Mouse (Mus musculus): ENCODE measurements at regions not wholly inside any gene's neighbourhood (a gene's known extent, or its start where the extent isn't known, plus 50 kb on each side); places are given as distances from the start of the nearest gene placed in this dataset.

- DNase-seq = no peak
Observed at GRCm38 (mm10) chr6:17157270-17157669, 92.3 kb downstream of the Tes start.

- peak; percentile 31 for DNase-seq
Observed at GRCm38 (mm10) chr6:17169971-17170781, 105.2 kb downstream of the Tes start.

- DNase-seq = no peak
Observed at GRCm38 (mm10) chr6:17170782-17171272, 105.9 kb downstream of the Tes start.

GRCm38 (mm10) chr6:17171273-17172011, 106.5 kb downstream of the Tes start:
- DNase-seq = peak; percentile 39

GRCm38 (mm10) chr6:17172050-17172449, 107.1 kb downstream of the Tes start:
- peak; percentile 12 for DNase-seq

GRCm38 (mm10) chr6:17177153-17177552, 103.8 kb upstream of the Cav2 start:
- DNase-seq = peak; percentile 48

GRCm38 (mm10) chr6:17179476-17179875, 101.5 kb upstream of the Cav2 start:
- no peak for DNase-seq

- no peak for DNase-seq
Observed at GRCm38 (mm10) chr6:17186604-17187003, 94.4 kb upstream of the Cav2 start.

- DNase-seq = peak; percentile 69
Observed at GRCm38 (mm10) chr6:17187106-17187505, 93.9 kb upstream of the Cav2 start.

- DNase-seq = no peak
Observed at GRCm38 (mm10) chr6:17195538-17195937, 85.4 kb upstream of the Cav2 start.

- DNase-seq = peak; percentile 61
Observed at GRCm38 (mm10) chr6:17197728-17198397, 83.1 kb upstream of the Cav2 start.

GRCm38 (mm10) chr6:17198876-17199275, 82.1 kb upstream of the Cav2 start:
- no peak for DNase-seq

GRCm38 (mm10) chr6:17201916-17202636, 78.9 kb upstream of the Cav2 start:
- no peak for DNase-seq

GRCm38 (mm10) chr6:17203302-17203701, 77.7 kb upstream of the Cav2 start:
- DNase-seq = no peak

GRCm38 (mm10) chr6:17203900-17204686, 76.9 kb upstream of the Cav2 start:
- DNase-seq = no peak

GRCm38 (mm10) chr6:17206932-17207331, 74.1 kb upstream of the Cav2 start:
- DNase-seq = no peak

- DNase-seq = no peak
Observed at GRCm38 (mm10) chr6:17209792-17210191, 71.2 kb upstream of the Cav2 start.

- DNase-seq = no peak
Observed at GRCm38 (mm10) chr6:17211346-17211745, 69.6 kb upstream of the Cav2 start.

GRCm38 (mm10) chr6:17214774-17215173, 66.2 kb upstream of the Cav2 start:
- DNase-seq = no peak

- no peak for DNase-seq
Observed at GRCm38 (mm10) chr6:17216442-17216841, 64.5 kb upstream of the Cav2 start.

- no peak for DNase-seq
Observed at GRCm38 (mm10) chr6:17223744-17224143, 57.2 kb upstream of the Cav2 start.

GRCm38 (mm10) chr6:17224852-17225251, 56.1 kb upstream of the Cav2 start:
- peak; percentile 38 for DNase-seq
